Mouse (Mus musculus): ENCODE data around the gene P2ry1.

The P2ry1 gene

DNA sequence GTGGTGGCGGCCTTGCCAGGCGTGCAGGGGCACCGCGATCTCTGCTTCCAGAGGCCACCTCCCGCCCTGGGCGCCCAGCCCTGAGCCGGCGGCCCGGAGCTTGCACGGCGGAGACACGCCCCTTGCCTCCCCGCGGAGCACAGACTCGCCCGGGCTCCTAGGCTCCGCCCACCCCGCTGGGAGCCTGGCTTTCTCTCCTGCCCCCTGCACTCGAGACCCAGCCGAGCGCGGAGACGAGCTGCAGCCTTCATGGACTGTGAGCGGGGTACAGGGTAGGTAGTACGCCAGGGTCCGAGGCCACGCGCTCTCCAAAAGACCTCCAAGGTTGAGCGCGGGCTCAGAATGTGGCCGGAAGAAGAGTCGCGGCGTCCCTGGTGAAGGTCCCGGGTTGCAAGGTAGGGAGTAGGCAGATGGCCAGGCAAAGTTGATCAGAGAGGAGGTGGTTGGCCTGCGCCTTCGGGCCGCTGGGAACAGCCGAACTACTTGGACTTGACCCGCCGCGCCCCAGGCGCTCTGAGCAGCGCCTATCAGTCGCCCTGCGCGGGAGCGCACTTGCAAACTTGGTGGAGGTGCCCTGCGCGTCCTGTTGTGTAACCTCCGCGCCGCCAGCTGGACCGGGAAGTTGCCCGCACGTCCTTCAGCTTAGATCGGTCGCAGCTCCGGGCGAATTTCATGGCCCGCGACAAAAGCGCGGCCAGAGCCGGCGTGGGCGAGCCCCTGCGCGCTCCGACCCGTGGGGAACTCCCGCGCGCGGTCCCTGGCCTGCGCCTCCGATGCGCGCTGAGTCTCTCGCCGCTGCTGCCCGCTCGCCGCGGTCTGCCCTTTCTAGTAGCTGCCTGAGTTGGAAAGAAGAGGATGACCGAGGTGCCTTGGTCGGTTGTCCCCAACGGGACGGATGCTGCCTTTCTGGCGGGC lies at the start of gene P2ry1:
P2ry1 (plus strand) TSS at position 209 of the 915 bp plus-strand sequence.
- DNase-seq (ENCODE audit: low spot score in 2 of 2) = peak in 1 of 2 experiments; percentile 11

DNA sequence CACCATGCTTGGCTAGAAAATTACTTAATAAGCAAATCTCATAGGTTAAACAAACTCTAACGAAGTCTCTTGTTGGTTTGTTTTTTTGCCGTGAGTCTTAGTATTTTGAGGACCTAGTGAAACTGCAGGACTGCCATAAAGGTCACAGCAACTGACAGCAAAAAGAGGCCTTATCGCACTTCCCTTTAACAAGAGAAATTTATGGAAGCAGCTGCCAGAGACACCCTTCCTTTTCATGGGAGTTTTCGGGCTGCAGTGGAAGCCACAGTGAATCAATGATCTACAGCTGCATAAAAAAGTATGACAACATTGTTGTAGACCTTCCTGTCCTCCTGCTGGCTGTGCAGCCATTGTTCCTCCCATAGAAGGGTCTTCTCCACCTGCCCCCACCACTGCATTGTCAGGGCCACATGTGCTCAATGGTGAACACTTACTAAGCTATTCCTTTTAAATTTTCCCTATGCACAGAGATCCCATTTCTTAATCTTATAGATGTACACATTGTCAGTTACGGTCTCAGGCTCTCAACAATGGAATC lies 49.3 kb upstream of the P2ry1 start:
- DNase-seq (ENCODE audit: low spot score in 2 of 2) = no peak

DNA sequence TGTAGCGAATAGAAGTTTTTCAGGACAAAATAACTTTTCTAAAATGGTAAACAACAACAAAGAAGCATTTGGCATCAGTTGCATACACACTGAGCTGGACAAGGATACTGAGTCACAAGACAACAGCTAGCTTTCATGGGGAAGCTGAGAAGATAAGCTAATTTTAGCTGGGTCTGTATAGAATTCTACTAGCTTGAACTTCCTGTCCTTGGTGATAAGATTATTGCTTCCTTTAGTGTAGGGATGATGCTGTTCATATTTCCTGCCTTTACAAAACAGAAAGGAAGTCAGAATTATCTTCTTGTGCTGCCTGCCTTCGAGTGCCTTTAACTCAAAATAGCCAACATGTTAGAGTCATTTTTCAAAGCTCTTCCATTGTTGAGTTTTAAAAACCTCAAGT lies 48.5 kb upstream of the P2ry1 start:
- DNase-seq (ENCODE audit: low spot score in 2 of 2) = no peak

DNA sequence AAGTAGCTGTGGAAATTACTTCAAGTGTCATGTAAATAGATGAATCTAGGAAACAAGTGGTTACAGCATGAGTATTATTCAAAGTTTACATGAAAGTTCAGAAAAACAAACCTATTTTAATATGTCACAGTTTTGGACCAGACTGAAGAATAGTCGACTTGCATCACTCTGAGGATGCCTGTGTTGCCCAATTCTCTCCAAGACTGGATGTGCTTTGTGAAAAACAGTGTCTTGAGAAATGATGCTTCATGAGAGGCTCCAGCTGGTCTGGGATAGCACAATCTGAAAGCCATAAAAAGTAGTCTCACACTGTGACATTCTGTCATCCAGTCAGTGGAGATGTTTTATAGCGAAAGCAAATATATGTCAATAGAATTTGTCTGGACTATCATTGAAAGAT lies 43.8 kb upstream of the P2ry1 start:
- DNase-seq (ENCODE audit: low spot score in 2 of 2) = no peak

DNA sequence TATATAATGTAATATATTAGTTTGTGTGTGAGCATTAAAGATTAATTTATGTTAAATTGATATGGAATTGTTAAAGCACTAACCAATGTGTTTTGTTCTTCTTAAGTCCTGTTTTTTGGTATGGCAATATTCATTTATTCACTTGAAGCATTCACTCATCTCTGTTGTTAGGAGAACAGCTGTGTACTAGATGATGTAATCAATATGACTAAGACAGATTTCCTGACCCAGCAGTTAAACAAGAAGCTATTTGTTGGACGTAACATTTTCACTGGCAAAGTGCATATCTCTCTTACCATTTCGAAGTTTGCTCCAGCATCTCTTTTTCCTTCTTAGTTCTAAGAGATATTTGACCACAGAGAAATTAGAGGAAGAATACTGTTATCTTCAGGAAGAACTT lies 37.5 kb upstream of the P2ry1 start:
- DNase-seq (ENCODE audit: low spot score in 2 of 2) = no peak

DNA sequence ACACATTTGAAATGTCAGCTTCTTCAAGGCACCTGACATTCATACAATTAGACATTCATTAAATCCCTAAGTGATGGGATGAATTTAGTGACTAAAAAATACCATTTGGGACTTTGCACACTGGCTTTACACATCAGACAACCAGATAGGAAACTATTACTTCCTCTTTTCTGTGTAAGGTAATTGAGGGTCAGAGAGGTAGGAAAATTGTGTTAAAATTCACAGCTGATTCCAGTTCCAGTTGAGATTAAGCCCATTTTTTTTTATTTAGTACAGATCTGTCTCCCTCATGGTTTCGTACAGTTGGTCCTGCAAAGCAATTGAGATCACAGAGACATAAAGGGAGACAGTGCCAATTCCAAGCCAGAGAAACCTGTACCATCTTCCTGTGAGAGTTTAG lies 27.7 kb upstream of the P2ry1 start:
- DNase-seq (ENCODE audit: low spot score in 2 of 2) = no peak

DNA sequence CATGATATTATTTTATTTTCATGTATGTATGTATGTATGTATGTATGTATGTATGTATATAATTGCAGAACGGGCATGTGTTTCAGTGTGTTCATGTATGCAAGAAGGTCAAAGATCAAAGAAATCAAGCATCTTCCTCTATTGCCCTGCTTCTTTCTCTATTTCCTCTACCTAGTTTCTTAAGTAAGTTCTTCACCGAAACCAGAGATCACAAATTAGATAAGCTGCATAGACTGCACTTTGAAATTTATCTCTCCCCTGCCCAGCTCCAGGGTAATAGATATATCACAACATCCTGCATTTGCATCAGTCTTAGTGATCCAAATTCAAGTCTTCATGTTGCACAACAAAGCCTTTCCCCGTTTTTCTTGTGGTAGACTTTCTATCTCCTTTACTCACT lies 20.5 kb upstream of the P2ry1 start:
- DNase-seq (ENCODE audit: low spot score in 2 of 2) = no peak

DNA sequence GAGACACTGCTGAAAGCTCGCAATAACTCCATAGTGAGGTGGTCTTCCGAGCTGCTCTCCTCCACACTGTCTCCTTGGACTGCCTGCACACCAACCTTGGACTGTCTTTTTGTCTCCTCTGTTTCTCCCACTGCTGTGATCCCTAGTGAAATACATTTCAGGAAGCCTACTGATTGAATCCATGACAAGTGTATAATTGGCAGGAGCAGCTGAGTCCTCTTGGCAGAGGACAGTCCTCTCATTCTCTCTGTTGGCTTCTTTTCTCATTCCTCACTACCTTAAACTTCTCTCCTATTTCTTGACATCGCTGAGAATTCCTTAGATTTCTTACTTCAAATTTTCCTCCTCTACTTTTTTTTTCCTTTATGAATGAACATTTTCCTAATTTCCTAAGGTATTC lies 4.5 kb upstream of the P2ry1 start:
- DNase-seq (ENCODE audit: low spot score in 2 of 2) = no peak

DNA sequence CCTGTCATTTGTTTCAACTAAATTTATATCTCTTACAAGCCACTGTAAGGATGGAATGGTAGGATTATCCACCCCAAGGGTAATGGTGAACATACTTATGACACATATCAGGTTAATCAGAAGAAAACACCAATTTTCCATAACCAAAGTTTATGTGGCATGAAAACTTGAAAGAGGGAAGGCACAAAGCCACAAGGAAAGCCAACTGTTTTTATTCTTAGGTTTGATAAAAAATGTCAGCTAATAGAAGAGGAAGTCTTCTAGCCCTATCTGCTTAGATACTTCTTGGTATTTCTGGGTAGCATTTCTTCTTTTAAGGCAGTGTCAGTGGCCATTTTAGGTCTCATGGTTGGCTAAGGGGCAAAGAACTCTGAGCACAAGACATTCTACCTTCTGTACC lies 2.9 kb upstream of the P2ry1 start:
- DNase-seq (ENCODE audit: low spot score in 2 of 2) = no peak

DNA sequence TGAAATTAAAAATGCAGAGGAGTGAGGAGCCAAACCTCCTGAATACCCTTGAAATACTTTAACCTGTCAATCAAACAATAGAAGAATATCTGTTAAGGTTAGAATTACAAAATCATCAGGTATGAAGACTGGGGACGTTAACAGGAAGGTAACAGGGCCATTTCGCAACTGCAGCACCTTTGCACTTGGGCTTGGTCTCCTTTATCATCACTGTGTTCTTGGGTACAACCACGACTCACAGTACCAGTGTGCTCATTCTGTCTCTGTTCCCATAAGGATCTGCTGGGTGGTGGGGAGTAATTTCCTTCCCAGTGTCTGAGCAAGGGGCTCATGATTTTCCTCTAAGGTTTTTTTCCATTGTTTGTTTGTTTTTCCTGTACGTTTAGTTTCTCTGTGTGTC lies 1.8 kb upstream of the P2ry1 start:
- DNase-seq (ENCODE audit: low spot score in 2 of 2) = no peak

DNA sequence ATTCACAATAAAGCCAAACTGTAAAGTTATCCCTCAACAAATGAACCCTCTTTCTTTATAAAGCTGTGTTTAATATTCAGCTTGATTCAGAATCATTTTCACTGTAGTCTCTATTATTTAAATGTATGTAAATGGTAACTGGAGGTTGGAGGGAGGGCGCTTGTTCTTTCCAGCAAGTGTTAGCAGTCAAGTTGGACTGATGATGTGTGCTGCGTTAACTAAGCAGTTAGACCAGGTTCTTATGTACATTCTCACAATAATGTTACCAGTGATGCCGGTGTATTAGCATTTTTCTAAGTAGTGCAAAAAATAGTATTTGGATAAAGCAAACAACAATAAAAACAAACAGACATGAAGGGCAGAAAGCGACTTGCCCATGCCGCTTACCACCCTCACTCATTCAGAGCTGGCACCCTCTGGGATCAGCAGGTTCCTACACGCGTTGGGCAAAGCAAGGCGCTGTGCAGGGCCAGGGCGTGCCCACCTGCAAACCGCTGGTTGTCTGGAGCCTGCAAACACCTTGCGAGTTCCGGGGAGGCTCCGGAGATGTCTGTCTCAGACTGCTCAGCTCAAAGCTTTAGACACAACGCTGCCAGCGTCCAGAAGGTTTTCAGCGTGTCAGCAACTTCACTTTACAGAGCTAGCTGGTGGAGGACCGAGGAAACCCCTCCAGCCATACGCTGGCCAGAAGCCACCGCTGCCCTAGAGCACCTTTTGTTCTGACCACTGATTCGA lies 576 bp upstream of the P2ry1 start:
- no peak for DNase-seq (ENCODE audit: low spot score in 2 of 2)

DNA sequence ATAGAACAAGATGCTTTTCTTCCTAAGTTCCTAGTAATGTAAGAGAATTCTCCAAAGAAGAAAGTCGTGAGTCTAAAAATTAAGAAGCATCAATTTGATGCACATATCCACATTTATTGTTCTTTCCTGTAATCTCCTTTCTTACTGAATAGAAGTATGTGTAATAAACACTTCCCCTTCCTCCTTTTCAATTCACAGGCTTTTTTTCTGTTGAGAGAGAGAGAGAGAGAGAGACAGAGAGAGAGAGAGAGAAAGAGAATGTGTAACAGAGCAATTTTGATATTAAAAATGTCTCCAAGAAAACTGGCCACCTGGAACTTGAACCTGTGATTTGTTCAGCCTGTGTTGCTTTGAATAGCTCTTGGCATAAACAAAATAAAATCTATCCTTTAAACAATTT lies 2.0 kb downstream of the P2ry1 start:
- no peak for DNase-seq (ENCODE audit: low spot score in 2 of 2)

DNA sequence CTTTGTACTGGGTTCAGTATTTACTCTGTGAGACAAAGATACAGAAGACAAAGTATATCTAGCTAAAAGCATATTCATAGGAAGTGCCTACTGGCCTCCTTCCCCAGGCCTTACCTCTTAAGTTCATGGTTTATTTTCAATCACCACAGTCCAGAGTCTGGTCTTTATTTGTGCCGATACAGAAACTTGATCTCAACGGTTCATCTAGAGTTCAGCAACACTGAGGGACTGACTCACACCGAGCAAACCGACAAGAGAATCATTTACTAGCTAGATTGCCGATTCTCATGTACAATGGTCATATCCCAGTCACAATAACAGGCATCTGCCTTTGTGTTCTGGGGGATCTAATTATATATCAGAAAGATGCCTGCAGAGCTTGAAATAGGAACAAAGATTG lies 9.1 kb downstream of the P2ry1 start:
- no peak for DNase-seq (ENCODE audit: low spot score in 2 of 2)

DNA sequence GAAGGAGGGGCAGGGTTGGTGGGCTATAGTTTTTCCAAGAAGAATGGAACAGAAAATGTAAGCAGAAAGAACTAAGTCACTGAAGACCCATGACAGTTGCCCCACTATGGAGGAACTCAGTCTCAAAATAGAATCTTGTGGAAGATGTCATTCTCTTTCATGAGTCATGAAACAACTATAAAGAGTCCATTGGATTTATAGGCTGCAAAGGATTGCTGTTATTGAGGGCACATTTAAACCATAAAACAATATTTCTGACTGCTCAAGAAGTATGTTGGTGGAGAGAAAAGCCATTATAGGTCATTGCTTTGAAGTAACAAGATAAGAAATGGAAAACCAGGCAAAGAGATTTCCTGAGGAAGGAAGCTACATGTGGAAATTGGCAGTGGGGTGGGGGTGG lies 10.0 kb downstream of the P2ry1 start:
- DNase-seq (ENCODE audit: low spot score in 2 of 2) = no peak

DNA sequence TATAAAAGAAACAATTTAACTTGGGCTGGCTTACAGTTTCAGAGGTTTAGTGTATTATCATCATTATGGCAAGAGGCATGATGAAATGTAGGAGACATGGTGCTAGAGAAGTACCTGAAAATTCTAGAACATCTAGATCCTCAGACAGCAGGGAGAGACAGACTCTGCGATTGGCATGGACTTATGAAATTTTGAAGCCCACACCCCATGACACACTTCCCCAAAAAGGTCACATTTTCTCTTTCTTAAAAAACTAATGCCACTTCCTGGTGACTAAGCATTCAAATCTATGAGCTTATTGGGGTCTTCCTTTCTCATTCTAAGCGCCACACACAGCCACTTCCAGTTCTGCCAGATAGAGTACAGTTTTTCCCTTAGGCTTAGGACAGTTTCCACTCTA lies 14.1 kb downstream of the P2ry1 start:
- DNase-seq (ENCODE audit: low spot score in 2 of 2) = no peak

DNA sequence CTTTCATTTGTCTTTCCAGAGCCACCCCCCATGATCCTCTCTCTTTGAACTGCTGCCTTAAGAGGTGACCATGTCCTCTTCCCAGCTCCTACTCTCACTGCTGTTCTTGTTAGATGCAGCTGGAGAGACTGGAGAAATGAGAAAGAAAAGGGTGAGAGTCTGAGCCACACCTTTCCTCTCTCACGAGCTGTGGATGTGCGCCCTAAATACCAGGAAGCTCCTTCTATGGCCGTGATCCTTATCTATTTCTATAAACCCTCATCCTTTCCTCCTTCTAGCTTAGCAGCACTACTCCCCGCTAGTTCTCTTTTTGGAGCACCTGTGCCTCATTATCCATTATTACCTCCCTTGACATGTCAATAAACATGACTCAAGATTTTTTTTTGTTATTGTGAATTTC lies 29.5 kb downstream of the P2ry1 start:
- DNase-seq (ENCODE audit: low spot score in 2 of 2) = no peak

DNA sequence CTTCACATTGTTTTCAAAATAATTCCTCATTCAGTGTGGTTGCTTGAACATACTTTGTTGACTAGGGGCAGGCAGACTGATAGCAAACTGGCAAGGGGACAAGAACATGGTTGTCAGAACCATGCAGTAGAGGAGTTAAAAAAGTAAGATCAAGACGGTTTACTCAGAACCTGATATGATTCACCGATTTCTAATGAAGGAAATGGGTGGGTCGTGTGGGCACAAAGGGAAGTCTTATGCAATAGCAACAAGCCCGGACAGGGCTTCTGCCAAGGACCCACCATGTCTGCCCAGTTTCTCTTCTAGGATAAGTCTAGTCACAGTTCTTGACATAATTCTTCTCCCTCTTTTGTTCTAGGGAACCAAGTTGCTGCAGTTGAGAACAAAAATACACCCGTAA lies 33.0 kb downstream of the P2ry1 start:
- no peak for DNase-seq (ENCODE audit: low spot score in 2 of 2)

DNA sequence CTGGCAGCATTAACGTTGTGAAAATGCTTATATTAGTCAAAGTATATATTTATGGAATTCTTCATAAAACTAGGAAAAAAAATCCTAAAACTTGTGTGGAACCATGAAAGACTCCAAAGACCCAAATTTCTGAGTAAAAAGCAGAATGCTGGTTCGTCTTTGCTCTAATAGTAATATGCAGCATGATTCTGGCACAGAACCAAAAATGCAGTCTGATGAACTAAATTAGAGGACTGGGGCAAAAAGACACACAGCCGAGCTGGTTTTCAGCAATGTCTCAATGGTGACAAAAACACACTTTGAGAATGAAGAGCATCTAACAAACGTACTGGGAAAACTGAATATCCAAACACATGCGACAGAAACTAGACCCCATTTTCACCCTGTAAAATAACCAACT lies 37.3 kb downstream of the P2ry1 start:
- no peak for DNase-seq (ENCODE audit: low spot score in 2 of 2)

DNA sequence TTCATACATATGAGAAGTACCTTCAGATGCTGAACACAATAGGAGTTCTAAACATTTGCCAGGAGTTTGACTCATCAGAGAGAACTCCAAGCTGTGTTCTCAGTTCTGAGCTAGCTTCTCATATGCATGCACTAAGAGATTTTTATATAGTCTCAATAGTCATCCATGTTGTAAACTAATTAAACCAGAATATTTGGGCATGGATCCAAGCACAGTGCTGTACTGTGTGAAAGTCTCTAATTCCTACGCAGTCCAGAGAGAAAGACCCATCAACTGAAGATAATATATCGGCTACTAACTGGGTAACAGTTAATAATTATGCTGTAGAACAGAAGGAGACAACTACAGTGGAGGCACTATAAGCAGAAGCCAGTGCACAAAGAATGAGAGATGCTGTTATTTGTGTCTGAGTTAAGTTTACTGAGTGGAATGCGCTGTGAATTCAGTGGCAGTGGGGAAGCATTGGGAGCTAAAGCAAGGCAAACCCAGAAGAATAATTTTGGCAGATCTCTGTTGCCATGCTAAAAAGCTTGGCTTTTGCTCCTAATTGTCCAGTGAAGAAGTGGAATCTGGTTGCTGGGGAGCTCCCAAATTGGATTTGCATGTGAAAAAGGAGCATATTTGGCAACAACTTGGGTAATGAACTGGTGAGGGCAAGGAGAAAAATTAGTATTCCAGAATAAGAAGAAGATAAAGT lies 47.5 kb downstream of the P2ry1 start:
- DNase-seq (ENCODE audit: low spot score in 2 of 2) = no peak

All from left cerebral cortex, adult 9 months (tissue).